Mouse (Mus musculus) kidney, postnatal 14 days (tissue): ENCODE data around the gene Ms4a6b.
"Not testable (repeated sequence)": the region's sequence is repeated elsewhere in the genome, so short reads cannot be mapped to it uniquely, and the experiment has no call there.

Experiments used
- DNase-seq: peaks from one replicate; pipeline ENCODE4 v3.0.0; 2022; ENCODE audit warnings: mixed read lengths

Gene Ms4a6b

DNA sequence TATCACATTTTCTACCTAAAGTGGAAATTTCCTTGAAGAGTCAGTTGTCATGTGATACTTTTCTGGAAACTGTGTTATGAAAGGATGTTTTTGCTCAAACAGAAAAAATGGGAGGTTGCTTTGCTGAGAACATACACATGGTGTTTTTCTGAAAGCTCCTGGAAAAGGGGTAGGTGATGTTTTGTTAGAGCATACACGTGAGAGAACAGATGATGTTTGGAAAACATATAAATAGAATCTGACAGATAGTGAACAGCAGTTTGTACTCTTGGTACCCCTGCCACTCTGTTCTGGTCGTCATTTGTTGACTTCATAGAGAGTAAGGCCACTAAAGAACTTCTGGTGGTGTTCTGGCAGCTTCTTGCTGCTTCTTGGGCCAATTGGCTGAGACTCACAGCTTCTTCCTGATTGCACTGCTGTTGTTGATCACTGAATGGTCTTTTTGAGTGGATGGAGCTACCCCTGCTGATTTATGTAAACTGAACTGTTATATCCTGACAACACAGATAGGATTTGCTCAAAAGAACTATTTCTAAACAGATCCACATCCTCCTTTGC is 17.7 kb downstream of the Ms4a6b start:
- no peak for DNase-seq

- peak; percentile 7 for DNase-seq
These were observed 20.3 kb downstream of the Ms4a6b start, which contains the start of gene Ms4a4d for GRCm38 (mm10) chr19:11536593-11536992. Gene Ms4a4d, plus strand, starts transcription at chr19:11536801.

DNA sequence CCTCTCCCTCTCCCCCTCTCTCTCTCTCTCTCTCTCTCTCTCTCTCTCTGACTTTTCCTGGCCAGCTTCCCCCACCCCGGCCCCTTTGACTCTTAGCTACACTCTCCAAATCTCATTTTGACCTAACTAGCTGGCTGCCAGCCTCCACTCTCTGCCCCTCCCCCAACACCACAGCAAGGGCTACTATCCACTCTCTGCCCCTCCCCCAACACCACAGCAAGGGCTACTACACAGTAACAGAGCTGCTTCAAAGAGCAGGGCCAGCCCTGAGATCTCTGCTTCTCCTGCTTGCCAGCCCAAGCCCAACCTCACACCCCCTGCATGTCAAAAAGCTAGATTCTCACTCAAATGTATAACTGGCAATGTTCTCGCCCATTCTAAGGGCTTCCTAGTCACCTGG is 21.0 kb downstream of the Ms4a6b start:
- no peak for DNase-seq

DNA sequence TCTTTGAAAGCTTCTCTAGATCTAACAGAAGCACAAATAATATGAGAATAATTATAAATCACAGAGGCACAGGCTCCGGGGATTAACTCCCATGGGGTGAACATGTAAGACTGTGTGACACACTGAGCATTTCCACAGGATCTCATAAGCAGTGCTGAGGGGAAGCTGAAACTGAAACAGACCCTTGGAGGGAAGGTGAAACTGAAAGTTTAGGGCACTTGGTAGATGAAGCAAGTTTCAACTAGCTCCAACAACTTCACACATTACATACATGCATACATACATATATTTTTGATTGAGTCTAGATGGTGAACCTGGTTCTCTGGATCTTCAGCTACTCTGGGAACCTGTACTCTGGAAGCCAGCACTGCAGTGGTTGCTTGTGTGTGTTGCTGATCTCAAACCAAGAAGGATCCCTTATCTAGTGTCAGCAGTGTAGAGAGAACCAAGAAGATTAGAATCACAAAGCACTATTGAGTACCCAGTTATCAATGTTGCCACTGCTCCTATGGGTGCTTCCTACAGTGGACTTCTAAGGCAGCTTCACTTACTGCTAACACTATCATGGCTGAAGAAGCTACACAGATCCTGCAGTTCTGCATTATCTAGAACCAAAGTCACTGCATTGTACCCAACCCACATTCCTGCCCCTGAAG is 24.0 kb downstream of the Ms4a6b start:
- not testable (repeated sequence) for DNase-seq

DNA sequence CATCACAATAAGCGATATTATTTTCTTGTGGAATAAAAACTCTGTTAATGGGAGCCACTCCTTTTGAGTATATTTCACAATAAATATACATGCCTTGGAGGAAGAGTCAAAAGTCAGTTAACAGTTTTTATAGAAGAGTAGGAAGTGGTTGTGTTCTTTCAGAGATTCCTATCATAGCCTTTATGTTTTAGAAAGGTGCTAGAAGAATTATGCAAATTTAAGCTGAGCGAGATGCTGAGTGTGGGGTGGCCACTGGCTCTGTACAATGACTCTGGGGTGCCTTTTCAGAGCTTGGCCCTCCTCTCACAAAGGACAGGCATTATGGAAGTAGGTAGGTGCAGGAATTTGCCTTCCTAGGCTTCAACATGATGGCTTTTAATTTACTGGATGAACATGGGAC is 28.1 kb downstream of the Ms4a6b start:
- DNase-seq = not testable (repeated sequence)

DNA sequence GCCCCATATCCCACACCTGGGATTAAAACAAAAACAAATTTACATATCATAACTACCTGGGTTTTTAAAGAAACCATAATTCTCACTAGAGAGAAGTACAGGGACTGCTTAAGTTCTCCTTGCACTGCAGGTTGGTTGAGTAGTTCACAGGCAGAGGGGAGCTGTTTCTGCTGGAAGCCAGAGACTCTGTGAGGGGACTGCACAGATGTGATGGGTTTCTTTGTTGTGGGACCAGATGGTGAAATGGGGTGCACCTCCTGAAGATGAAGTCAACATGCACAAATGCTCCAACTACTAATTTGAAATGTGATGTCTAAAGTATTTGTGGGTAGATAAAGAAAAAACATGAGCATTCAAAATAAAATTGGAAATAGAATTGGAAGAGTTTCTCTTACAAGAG is 31.6 kb downstream of the Ms4a6b start:
- no peak for DNase-seq

DNA sequence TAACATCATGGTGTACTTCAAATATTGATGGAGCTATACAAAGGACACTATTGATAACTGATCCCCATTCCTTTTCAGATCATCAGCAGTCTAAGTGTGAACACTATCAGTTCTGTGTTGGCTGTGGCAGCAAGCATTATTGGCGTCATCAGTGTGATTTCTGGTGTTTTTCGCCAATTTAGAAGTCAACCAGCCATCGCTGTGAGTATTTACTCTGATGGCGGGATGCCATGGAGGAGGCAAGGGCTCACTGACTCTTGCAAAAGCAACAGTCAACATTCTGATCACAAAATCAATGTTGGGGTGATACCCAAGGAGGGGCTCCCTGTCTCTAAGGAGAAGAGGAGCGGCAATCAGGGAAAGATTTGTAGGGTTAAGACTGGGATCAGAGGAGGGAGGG is 38.4 kb downstream of the Ms4a6b start:
- DNase-seq = no peak

- not testable (repeated sequence) for DNase-seq
These were observed 43.2 kb downstream of the Ms4a6b start for GRCm38 (mm10) chr19:11559560-11559959.

DNA sequence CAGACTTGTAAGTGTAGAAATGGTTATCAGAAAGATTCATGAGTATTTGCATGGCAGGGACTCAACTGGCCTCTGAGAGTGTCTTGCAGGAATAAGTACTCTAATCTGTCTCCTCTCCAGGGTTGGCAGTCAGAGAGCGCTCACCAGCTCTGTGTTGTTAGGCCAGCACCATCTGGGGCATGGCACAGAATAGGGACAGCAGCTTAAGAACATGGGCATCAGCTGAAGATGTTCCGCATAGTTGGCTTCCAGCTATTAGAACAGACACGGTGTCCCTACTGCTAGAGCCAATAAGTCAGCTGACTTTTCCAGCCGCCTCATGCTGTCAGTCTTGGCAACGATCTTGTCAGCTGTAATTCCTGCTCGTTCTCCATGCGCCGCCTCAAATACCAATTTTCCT is 58.7 kb downstream of the Ms4a6b start:
- DNase-seq = no peak
